Mouse (Mus musculus) stomach, embryonic 16.5 days (tissue): ENCODE measurements at regions not wholly inside any gene's neighbourhood (a gene's known extent, or its start where the extent isn't known, plus 50 kb on each side); places are given as distances from the start of the nearest gene placed in this dataset.

Experiments
- ATAC-seq: fragments of 200-750 bp; cut with Nextera tagmentation; 2 replicates; pipeline ENCODE4 v1.8.0; 2017; ENCODE audit warnings: moderate number of reproducible peaks, moderate TSS enrichment; ENCODE audit not compliant: insufficient read depth, low FRiP score
- H3K27ac ChIP-seq: fragments of 300-500 bp; sonication (generic); 2 replicates; pipeline ENCODE4 v1.5.1; 2014; ENCODE audit warnings: low read length
- H3K27me3 ChIP-seq: fragments of 300-500 bp; sonication (generic); 2 replicates; pipeline ENCODE4 v1.6.1; 2014; ENCODE audit warnings: low read length, control low read depth, mixed read lengths; ENCODE audit not compliant: control insufficient read depth, insufficient read depth
- H3K36me3 ChIP-seq: fragments of 300-500 bp; sonication (generic); 2 replicates; pipeline ENCODE4 v1.6.1; 2014; ENCODE audit warnings: low read length; ENCODE audit not compliant: control insufficient read depth, insufficient read depth
- H3K4me1 ChIP-seq: fragments of 300-500 bp; sonication (generic); 2 replicates; pipeline ENCODE4 v1.6.1; 2014; ENCODE audit warnings: low read length, control low read depth, mixed read lengths; ENCODE audit not compliant: control insufficient read depth, insufficient read depth
- H3K4me2 ChIP-seq: fragments of 300-500 bp; sonication (generic); 2 replicates; pipeline ENCODE4 v1.6.1; 2014; ENCODE audit warnings: low read depth, low read length, mixed read lengths
- H3K4me3 ChIP-seq: fragments of 300-500 bp; sonication (generic); replicated peaks from 2 replicates; pipeline ENCODE4 v1.5.1; 2014; ENCODE audit warnings: mild to moderate bottlenecking, low read length
- H3K9ac ChIP-seq: fragments of 300-500 bp; sonication (generic); 2 replicates; pipeline ENCODE4 v1.6.1; 2014; ENCODE audit warnings: low read length
- H3K9me3 ChIP-seq: fragments of 300-500 bp; sonication (generic); replicated peaks from 2 replicates; pipeline ENCODE4 v1.6.1; 2016; ENCODE audit warnings: low read length, control low read depth; ENCODE audit not compliant: control insufficient read depth
- WGBS: fragments of 180-500 bp; shearing (Covaris S2); extraction: QIAGEN DNeasy Blood & Tissue Kit; methylation state at CpG from one replicate; pipeline ENCODE4 v1.1.7; 2014; 5-methylcytosine and 5-hydroxymethylcytosine counted together

- no peak overlapping the region for H3K27ac ChIP-seq
- no peaks in the 10 kb centered on the region for H3K27me3 ChIP-seq
- no peaks in the 10 kb centered on the region for H3K9me3 ChIP-seq
- no peak overlapping the region for H3K9ac ChIP-seq
- no peaks in the 10 kb centered on the region for H3K36me3 ChIP-seq
- no peaks in the 10 kb centered on the region for H3K4me1 ChIP-seq
- H3K4me3 ChIP-seq = no peak overlapping the region
- 65% methylated on average over 1 of the region's 1 CpGs for WGBS
- ATAC-seq = no peak
- H3K4me2 ChIP-seq = no peak overlapping the region
Measured at GRCm38 (mm10) chr12:39572802-39573201, 465.0 kb downstream of the Arl4a start.

DNA sequence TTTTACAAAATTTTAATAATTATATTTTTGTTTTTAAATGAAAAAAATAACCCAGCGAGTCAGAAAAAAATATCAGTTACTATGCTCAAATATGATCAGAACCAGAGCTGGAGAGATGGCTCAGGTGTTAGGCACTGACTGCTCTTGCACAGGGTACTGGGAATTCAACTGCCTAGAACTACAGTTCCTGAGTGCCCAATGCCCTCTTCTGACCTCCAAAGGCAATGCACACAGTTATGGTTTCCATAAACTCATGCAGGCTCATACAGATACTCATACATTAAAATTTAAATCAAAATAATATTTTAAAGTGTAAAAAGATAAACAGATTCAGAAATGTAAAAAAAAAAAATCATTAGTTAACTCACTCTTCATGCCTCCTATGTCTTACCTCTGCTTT is 465.7 kb downstream of the Arl4a start:
- no peak overlapping the region for H3K9ac ChIP-seq
- no peaks in the 10 kb centered on the region for H3K4me1 ChIP-seq
- H3K4me3 ChIP-seq = no peak overlapping the region
- 88% methylated on average over 1 of the region's 1 CpGs for WGBS
- H3K4me2 ChIP-seq = no peak overlapping the region
- no peaks in the 10 kb centered on the region for H3K36me3 ChIP-seq
- no peak for ATAC-seq
- no peak overlapping the region for H3K27ac ChIP-seq
- H3K27me3 ChIP-seq = no peaks in the 10 kb centered on the region
- H3K9me3 ChIP-seq = no peaks in the 10 kb centered on the region

- WGBS = 60% methylated on average over 4 of the region's 4 CpGs
- Histone ChIP-seq H3K36me3 (no peaks in the 10 kb centered on the region), H3K4me1 (no peaks in the 10 kb centered on the region)
Measured at GRCm38 (mm10) chr12:39560734-39561446, 476.9 kb downstream of the Arl4a start.

DNA sequence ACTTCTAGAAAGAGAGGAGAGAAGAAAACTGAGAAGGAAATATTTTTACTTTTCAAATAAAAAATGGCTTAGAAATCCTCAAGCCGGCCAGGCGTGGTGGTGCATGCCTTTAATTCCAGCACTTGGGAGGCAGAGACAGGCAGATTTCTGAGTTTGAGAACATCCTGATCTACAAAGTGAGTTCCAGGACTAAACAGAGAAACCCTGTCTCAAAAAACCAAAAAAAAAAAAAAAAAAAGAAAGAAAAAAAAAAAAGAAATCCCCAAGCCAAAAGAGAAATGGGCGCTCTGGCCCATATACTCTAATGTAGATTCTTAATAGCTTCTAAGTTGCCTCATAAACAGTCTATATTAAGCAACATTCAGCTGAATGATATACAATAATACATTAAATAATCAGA is 479.3 kb downstream of the Arl4a start:
- ATAC-seq = no peak
- Histone ChIP-seq H3K4me1 (no peaks in the 10 kb centered on the region), H3K27me3 (no peaks in the 10 kb centered on the region), H3K9ac (no peak overlapping the region), H3K9me3 (no peaks in the 10 kb centered on the region), H3K4me3 (no peak overlapping the region), H3K4me2 (no peak overlapping the region), H3K36me3 (no peaks in the 10 kb centered on the region), H3K27ac (no peak overlapping the region)
- over 99% methylated on average over 3 of the region's 3 CpGs for WGBS

More at GRCm38 (mm10) chr12:39560734-39561446, 476.9 kb downstream of the Arl4a start:
- Histone ChIP-seq H3K4me3 (no peak overlapping the region), H3K9me3 (no peaks in the 10 kb centered on the region), H3K9ac (no peak overlapping the region), H3K27ac (no peak overlapping the region), H3K4me2 (no peak overlapping the region), H3K27me3 (no peaks in the 10 kb centered on the region)
- ATAC-seq = no peak

- no peak overlapping the region for H3K27ac ChIP-seq
- no peaks in the 10 kb centered on the region for H3K36me3 ChIP-seq
- H3K9ac ChIP-seq = no peak overlapping the region
- no peaks in the 10 kb centered on the region for H3K4me1 ChIP-seq
- H3K4me2 ChIP-seq = no peak overlapping the region
- H3K9me3 ChIP-seq = no peaks in the 10 kb centered on the region
- ATAC-seq = no peak
- WGBS = 78% methylated on average over 2 of the region's 2 CpGs
- H3K27me3 ChIP-seq = no peaks in the 10 kb centered on the region
- H3K4me3 ChIP-seq = no peak overlapping the region
Measured at GRCm38 (mm10) chr12:39536326-39536725, 501.5 kb downstream of the Arl4a start.

DNA sequence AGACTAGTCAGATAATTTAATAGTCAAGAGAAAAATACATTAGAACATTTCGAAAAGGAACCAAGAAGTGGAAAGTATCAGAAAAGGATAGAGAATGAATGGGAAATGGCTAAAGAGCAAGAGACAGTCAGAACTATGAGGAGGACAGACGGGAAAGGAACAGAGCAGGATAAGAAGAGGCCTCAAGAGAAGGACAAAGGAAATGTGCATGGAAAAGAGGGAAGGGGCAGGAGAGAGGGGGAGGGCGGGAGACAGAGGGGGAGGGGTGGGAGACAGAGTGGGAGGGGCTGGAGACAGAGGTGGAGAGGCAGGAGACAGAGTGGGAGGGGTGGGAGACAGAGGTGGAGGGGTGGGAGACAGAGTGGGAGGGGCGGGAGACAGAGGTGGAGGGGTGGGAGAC is 509.7 kb downstream of the Arl4a start:
- Histone ChIP-seq H3K4me3 (no peak overlapping the region), H3K4me2 (no peak overlapping the region), H3K36me3 (no peaks in the 10 kb centered on the region), H3K27ac (no peak overlapping the region), H3K27me3 (no peaks in the 10 kb centered on the region), H3K4me1 (no peaks in the 10 kb centered on the region), H3K9me3 (no peaks in the 10 kb centered on the region), H3K9ac (no peak overlapping the region)
- no peak for ATAC-seq
- 68% methylated on average over 4 of the region's 4 CpGs for WGBS

GRCm38 (mm10) chr12:39527216-39527600 is 510.6 kb downstream of the Arl4a start:
- Histone ChIP-seq H3K36me3 (no peaks in the 10 kb centered on the region), H3K9me3 (no peaks in the 10 kb centered on the region), H3K9ac (no peak overlapping the region), H3K4me2 (no peak overlapping the region), H3K4me3 (no peak overlapping the region), H3K4me1 (no peaks in the 10 kb centered on the region), H3K27me3 (no peaks in the 10 kb centered on the region), H3K27ac (no peak overlapping the region)
- 76% methylated on average over 3 of the region's 3 CpGs for WGBS
- no peak for ATAC-seq

DNA sequence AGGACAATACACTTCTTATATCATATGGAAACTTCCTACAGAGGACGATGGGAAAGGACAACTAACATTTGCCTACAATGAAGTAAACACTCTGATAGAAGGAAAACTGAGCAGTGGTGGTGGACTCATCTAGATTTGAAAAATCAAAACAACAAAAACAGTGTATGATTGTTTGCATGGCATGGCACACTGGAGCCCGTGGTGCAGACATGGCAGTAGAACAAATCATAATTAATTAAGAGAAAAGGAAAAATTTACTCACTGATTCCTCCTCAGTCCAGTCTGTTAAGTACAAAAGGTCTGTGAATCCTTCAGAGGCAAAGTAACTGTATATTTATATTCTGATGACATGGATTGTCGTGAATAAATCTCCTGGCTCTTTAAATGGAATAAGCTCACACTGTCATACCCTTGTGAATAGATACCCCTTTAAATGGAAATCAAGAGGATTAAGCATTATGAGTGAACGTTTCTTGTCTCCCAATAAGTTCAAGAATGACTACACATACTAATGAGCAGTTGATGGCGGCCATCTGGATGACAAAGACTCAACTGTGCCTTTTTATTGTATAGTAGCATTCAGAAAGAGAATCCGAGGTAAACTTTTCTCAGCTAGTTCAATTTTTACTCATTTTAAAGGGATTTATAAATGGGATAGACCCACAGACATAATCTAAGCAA is 511.1 kb downstream of the Arl4a start:
- Histone ChIP-seq H3K27ac (no peak overlapping the region), H3K27me3 (no peaks in the 10 kb centered on the region), H3K4me3 (no peak overlapping the region), H3K9me3 (no peaks in the 10 kb centered on the region), H3K4me2 (no peak overlapping the region), H3K4me1 (no peaks in the 10 kb centered on the region), H3K36me3 (no peaks in the 10 kb centered on the region), H3K9ac (no peak overlapping the region)
- WGBS = 70% methylated on average over 6 of the region's 6 CpGs
- no peak for ATAC-seq

GRCm38 (mm10) chr12:39515690-39516089 is 522.1 kb downstream of the Arl4a start:
- Histone ChIP-seq H3K4me3 (no peak overlapping the region), H3K4me1 (no peaks in the 10 kb centered on the region), H3K9ac (no peak overlapping the region), H3K27me3 (no peaks in the 10 kb centered on the region), H3K9me3 (no peaks in the 10 kb centered on the region), H3K4me2 (no peak overlapping the region), H3K36me3 (no peaks in the 10 kb centered on the region), H3K27ac (no peak overlapping the region)
- WGBS = 90% methylated on average over 4 of the region's 4 CpGs
- no peak for ATAC-seq
